Mouse (Mus musculus): Measurements from ENCODE around the gene Chaf1a. TPM values are rescaled to one million over a fixed set of nuclear protein-coding genes. Genes with fewer than 3 reads are reported as not detected.
"Not testable (repeated sequence)": the region's sequence is repeated elsewhere in the genome, so short reads cannot be mapped to it uniquely, and the experiment has no call there.

Gene Chaf1a
- total RNA-seq, 2 experiments from 2014 or later: 2.1 to 2.3 TPM

GRCm38 (mm10) chr17:56079921-56080320 lies 39.7 kb downstream of the Chaf1a start:
- DNase-seq (ENCODE audit: low spot score in 2 of 2): no peak

GRCm38 (mm10) chr17:56080781-56081585 lies 40.7 kb downstream of the Chaf1a start:
- DNase-seq (ENCODE audit: low spot score in 2 of 2): no peak

- no peak for DNase-seq (ENCODE audit: low spot score in 2 of 2)
Measured at GRCm38 (mm10) chr17:56092312-56092711, 52.1 kb downstream of the Chaf1a start.

GRCm38 (mm10) chr17:56092794-56093193 lies 52.6 kb downstream of the Chaf1a start:
- no peak for DNase-seq (ENCODE audit: low spot score in 2 of 2)

GRCm38 (mm10) chr17:56096883-56097282 lies 56.6 kb downstream of the Chaf1a start:
- no peak for DNase-seq (ENCODE audit: low spot score in 2 of 2)

GRCm38 (mm10) chr17:56098180-56098579 lies 57.9 kb downstream of the Chaf1a start:
- DNase-seq (ENCODE audit: low spot score in 2 of 2): no peak

- DNase-seq (ENCODE audit: low spot score in 2 of 2): no peak
Measured at GRCm38 (mm10) chr17:56098711-56099572, 58.7 kb downstream of the Chaf1a start.

GRCm38 (mm10) chr17:56100811-56101210 lies 60.6 kb downstream of the Chaf1a start:
- no peak for DNase-seq (ENCODE audit: low spot score in 2 of 2)

GRCm38 (mm10) chr17:56102158-56102557 lies 61.9 kb downstream of the Chaf1a start:
- DNase-seq (ENCODE audit: low spot score in 2 of 2): peak in 1 of 2 experiments; percentile 32

GRCm38 (mm10) chr17:56102927-56103326 lies 62.7 kb downstream of the Chaf1a start:
- DNase-seq (ENCODE audit: low spot score in 2 of 2): peak in 1 of 2 experiments; percentile 40

- DNase-seq (ENCODE audit: low spot score in 2 of 2): no peak
Measured at GRCm38 (mm10) chr17:56103465-56104285, 63.4 kb downstream of the Chaf1a start.

- DNase-seq (ENCODE audit: low spot score in 2 of 2): not testable (repeated sequence)
Measured at GRCm38 (mm10) chr17:56104821-56105220, 64.6 kb downstream of the Chaf1a start.

- not testable (repeated sequence) for DNase-seq (ENCODE audit: low spot score in 2 of 2)
Measured at GRCm38 (mm10) chr17:56106436-56106835, 66.2 kb downstream of the Chaf1a start.

- no peak for DNase-seq (ENCODE audit: low spot score in 2 of 2)
Measured at GRCm38 (mm10) chr17:56106981-56107380, 66.7 kb downstream of the Chaf1a start.

GRCm38 (mm10) chr17:56107736-56108135 lies 67.5 kb downstream of the Chaf1a start:
- no peak for DNase-seq (ENCODE audit: low spot score in 2 of 2)

GRCm38 (mm10) chr17:56108334-56109044 lies 68.2 kb downstream of the Chaf1a start:
- no peak for DNase-seq (ENCODE audit: low spot score in 2 of 2)

GRCm38 (mm10) chr17:56109219-56110051 lies 69.2 kb downstream of the Chaf1a start, which contains the start of gene Plin4:
Gene Plin4, minus strand, starts transcription at chr17:56109803.
- DNase-seq (ENCODE audit: low spot score in 2 of 2): peak in 1 of 2 experiments; percentile 43

- DNase-seq (ENCODE audit: low spot score in 2 of 2): peak in 1 of 2 experiments; percentile 47
Measured at GRCm38 (mm10) chr17:56110571-56110970, 70.3 kb downstream of the Chaf1a start.

- peak in 1 of 2 experiments; percentile 27 for DNase-seq (ENCODE audit: low spot score in 2 of 2)
Measured at GRCm38 (mm10) chr17:56111021-56111420, 70.8 kb downstream of the Chaf1a start.

Measured in adrenal gland, adult 18-20 months (tissue).